Mouse (Mus musculus): ENCODE measurements around the gene Agtpbp1. TPM values are rescaled to one million over a fixed set of nuclear protein-coding genes. Genes with fewer than 3 reads are reported as not detected.
"Not testable (repeated sequence)": the region's sequence is repeated elsewhere in the genome, so short reads cannot be mapped to it uniquely, and the experiment has no call there.

Gene Agtpbp1
- polyA plus RNA-seq, 1 experiment: 5.1 TPM

DNA sequence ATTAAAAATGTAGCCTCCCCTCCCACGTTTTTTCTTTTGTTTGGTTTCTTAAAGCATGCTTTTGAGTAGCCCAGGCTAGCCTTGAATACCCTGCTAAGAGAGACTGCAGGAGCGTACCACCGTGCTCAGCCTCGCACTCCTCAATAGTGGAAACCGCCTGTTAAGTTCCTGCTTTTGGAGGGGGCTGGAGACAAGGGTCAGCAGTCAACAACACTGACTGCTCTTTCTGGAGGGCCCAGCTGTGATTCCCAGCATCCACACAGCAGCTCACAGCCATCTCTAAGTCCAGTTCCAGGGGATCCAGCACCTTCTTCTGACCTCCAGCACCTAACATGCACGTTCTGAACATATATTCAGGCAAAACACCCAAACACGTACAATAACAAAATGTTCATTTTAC, 99.6 kb downstream of the Agtpbp1 start:
- Histone ChIP-seq H3K27me3 (ENCODE audit: control insufficient read depth, insufficient read depth, low read length) (no peaks in the 10 kb centered on the region), H3K4me1 (ENCODE audit: control insufficient read depth, insufficient read depth, insufficient read length) (no peaks in the 10 kb centered on the region), H3K4me3 (ENCODE audit: extremely low read depth, insufficient read depth, insufficient read length) (no peak overlapping the region), H3K36me3 (ENCODE audit: control insufficient read depth, insufficient read depth, low read length) (peaks cover 2% of the 10 kb centered on the region; the same call in 1 of the 2 replicates), H3K27ac (ENCODE audit: insufficient read depth, low read length) (no peak overlapping the region)
- no peak for TF ChIP-seq POLR2A (IDR thresholded peaks at IDR 0.05; ENCODE audit: low read depth, low read length)
- TF ChIP-seq CTCF (IDR thresholded peaks at IDR 0.05; ENCODE audit: extremely low read depth, insufficient read depth, insufficient read length, insufficient replicate concordance): no peak
- 94% methylated on average over 7 of the region's 7 CpGs for WGBS
- no peak for DNase-seq (ENCODE audit: low read depth in 1 of 2, low spot score in 2 of 2)

- Histone ChIP-seq H3K36me3 (ENCODE audit: control insufficient read depth, insufficient read depth, low read length) (peaks cover 7% of the 10 kb centered on the region), H3K27ac (ENCODE audit: insufficient read depth, low read length) (no peak overlapping the region), H3K4me1 (ENCODE audit: control insufficient read depth, insufficient read depth, insufficient read length) (no peaks in the 10 kb centered on the region), H3K27me3 (ENCODE audit: control insufficient read depth, insufficient read depth, low read length) (no peaks in the 10 kb centered on the region), H3K4me3 (ENCODE audit: extremely low read depth, insufficient read depth, insufficient read length) (no peak overlapping the region)
- no peak for TF ChIP-seq CTCF (IDR thresholded peaks at IDR 0.05; ENCODE audit: extremely low read depth, insufficient read depth, insufficient read length, insufficient replicate concordance)
- no peak for TF ChIP-seq POLR2A (IDR thresholded peaks at IDR 0.05; ENCODE audit: low read depth, low read length)
- no peak for DNase-seq (ENCODE audit: low read depth in 1 of 2, low spot score in 2 of 2)
- WGBS: 98% methylated on average over 4 of the region's 4 CpGs
Measured at GRCm38 (mm10) chr13:59481484-59481855, 103.6 kb downstream of the Agtpbp1 start.

DNA sequence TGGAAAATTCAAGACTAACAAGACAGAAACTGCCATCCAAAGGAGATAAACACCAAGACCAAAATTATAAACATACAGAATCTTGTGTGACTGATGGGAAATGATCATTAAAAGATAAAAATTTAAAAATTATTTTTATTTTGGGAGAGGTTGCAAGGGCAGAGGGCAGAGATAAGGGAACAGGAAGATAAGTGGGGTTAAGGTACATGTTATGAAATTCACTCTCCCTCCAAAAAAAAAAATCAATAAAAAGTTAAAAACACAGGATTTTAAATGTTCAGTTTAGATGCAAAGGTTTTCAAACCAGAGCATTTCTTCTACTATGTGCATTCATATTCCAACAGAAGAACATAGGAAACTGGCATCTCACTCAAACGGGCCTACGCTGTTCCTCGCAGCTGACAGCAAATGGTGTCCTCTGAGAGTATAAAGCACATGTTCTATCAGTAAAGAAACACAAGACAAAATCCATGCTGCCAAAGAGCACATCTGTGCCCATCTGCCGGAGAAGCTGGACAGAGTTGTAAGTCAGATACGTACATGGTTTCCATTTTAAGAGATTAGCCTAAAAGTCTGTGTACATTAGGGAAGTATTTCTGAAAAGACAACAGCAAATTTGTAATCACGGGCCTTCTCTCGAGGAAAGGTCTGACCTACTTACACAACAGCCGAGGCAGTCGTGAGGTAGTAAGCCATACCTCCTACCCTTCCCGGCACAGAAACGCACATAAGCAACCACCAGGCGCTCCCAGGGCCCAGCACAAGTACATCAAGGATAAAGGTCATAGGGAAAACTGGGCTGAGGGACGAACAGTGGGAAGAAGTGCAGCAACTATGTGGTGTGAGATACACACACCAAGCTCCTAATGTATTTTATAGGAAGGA, 104.2 kb downstream of the Agtpbp1 start:
- H3K4me1 ChIP-seq (ENCODE audit: control insufficient read depth, insufficient read depth, insufficient read length): no peaks in the 10 kb centered on the region
- no peak overlapping the region for H3K4me3 ChIP-seq (ENCODE audit: extremely low read depth, insufficient read depth, insufficient read length)
- H3K27me3 ChIP-seq (ENCODE audit: control insufficient read depth, insufficient read depth, low read length): no peaks in the 10 kb centered on the region
- TF ChIP-seq POLR2A (IDR thresholded peaks at IDR 0.05; ENCODE audit: low read depth, low read length) (no peak), CTCF (IDR thresholded peaks at IDR 0.05; ENCODE audit: extremely low read depth, insufficient read depth, insufficient read length, insufficient replicate concordance) (no peak)
- DNase-seq (ENCODE audit: low read depth in 1 of 2, low spot score in 2 of 2): no peak
- WGBS: 93% methylated on average over 13 of the region's 13 CpGs
- no peak overlapping the region for H3K27ac ChIP-seq (ENCODE audit: insufficient read depth, low read length)
- peaks cover 7% of the 10 kb centered on the region for H3K36me3 ChIP-seq (ENCODE audit: control insufficient read depth, insufficient read depth, low read length)

- not testable (repeated sequence) for H3K4me1 ChIP-seq (ENCODE audit: control insufficient read depth, insufficient read depth, insufficient read length); H3K27ac ChIP-seq (ENCODE audit: insufficient read depth, low read length); DNase-seq (ENCODE audit: low read depth in 1 of 2, low spot score in 2 of 2); H3K4me3 ChIP-seq (ENCODE audit: extremely low read depth, insufficient read depth, insufficient read length); H3K27me3 ChIP-seq (ENCODE audit: control insufficient read depth, insufficient read depth, low read length)
- peaks cover 14% of the 10 kb centered on the region for H3K36me3 ChIP-seq (ENCODE audit: control insufficient read depth, insufficient read depth, low read length)
- WGBS: 94% methylated on average over 7 of the region's 7 CpGs
Measured at GRCm38 (mm10) chr13:59477928-59478327, 107.1 kb downstream of the Agtpbp1 start.

DNA sequence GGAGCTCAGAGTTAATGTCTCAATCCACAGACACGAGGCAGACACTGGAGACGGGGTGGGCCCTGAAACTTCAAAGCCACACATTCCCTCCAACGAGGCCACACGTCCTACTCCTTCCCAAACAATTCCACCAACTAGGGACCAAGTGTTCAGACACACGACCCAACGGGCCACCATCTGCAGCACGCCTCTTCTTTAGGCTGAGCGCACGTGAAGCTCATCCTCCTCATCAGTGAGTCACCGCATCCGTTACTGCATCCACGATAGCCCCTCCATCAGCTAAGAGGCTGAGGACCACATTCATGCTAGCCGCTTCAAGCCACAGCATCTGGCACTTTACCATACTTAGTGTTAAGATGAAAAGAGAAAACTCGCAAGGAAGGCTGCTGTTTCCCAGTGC, 107.6 kb downstream of the Agtpbp1 start:
- no peak for DNase-seq (ENCODE audit: low read depth in 1 of 2, low spot score in 2 of 2)
- Histone ChIP-seq H3K36me3 (ENCODE audit: control insufficient read depth, insufficient read depth, low read length) (peaks cover 14% of the 10 kb centered on the region), H3K4me3 (ENCODE audit: extremely low read depth, insufficient read depth, insufficient read length) (no peak overlapping the region), H3K27ac (ENCODE audit: insufficient read depth, low read length) (no peak overlapping the region), H3K4me1 (ENCODE audit: control insufficient read depth, insufficient read depth, insufficient read length) (no peaks in the 10 kb centered on the region), H3K27me3 (ENCODE audit: control insufficient read depth, insufficient read depth, low read length) (no peaks in the 10 kb centered on the region)
- TF ChIP-seq CTCF (IDR thresholded peaks at IDR 0.05; ENCODE audit: extremely low read depth, insufficient read depth, insufficient read length, insufficient replicate concordance) (no peak), POLR2A (IDR thresholded peaks at IDR 0.05; ENCODE audit: low read depth, low read length) (no peak)
- 94% methylated on average over 14 of the region's 14 CpGs for WGBS

DNA sequence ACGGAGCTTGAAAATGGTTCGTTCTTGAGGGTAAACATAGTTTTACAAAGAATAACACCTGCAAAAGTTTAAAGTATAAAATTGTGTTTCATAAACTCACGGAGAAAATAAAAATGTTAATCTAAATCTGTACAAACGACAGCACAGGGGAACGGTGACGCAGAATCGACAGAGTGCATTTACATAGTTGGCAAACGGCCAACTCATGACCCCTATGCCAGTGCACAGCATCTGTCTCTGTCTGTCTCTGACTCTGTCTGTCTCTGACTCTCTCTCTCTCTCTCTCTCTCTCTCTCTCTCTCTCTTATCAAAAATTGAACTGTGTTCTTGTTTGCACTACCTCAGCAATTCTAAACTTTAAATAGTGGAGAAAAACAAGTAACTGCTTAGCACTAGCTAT, 110.1 kb downstream of the Agtpbp1 start:
- Histone ChIP-seq H3K4me3 (ENCODE audit: extremely low read depth, insufficient read depth, insufficient read length) (no peak overlapping the region), H3K27me3 (ENCODE audit: control insufficient read depth, insufficient read depth, low read length) (no peaks in the 10 kb centered on the region), H3K36me3 (ENCODE audit: control insufficient read depth, insufficient read depth, low read length) (peaks cover 14% of the 10 kb centered on the region), H3K4me1 (ENCODE audit: control insufficient read depth, insufficient read depth, insufficient read length) (no peaks in the 10 kb centered on the region), H3K27ac (ENCODE audit: insufficient read depth, low read length) (no peak overlapping the region)
- WGBS: 80% methylated on average over 8 of the region's 8 CpGs
- no peak for DNase-seq (ENCODE audit: low read depth in 1 of 2, low spot score in 2 of 2)
- TF ChIP-seq POLR2A (IDR thresholded peaks at IDR 0.05; ENCODE audit: low read depth, low read length) (no peak), CTCF (IDR thresholded peaks at IDR 0.05; ENCODE audit: extremely low read depth, insufficient read depth, insufficient read length, insufficient replicate concordance) (no peak)

DNA sequence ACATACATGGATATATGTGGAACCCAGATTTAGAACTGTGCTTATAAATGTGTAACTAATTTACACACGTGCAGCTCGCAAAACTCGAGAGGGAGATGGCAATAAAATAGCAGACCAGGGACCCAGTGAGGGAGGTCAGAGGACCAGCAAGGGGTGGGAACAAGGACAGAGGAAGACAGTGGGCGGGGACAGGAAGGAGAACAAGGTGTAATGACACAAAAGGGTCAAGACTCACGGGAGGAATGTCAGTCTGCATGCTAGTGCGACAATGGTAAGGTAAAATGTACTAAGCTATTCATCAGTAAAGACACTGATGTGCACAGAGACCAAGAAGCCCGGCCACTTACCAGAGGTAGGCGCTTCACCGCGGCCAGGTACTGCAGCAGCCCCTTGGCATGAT, 111.7 kb downstream of the Agtpbp1 start:
- no peak for TF ChIP-seq POLR2A (IDR thresholded peaks at IDR 0.05; ENCODE audit: low read depth, low read length)
- no peak for TF ChIP-seq CTCF (IDR thresholded peaks at IDR 0.05; ENCODE audit: extremely low read depth, insufficient read depth, insufficient read length, insufficient replicate concordance)
- Histone ChIP-seq H3K4me1 (ENCODE audit: control insufficient read depth, insufficient read depth, insufficient read length) (no peaks in the 10 kb centered on the region), H3K36me3 (ENCODE audit: control insufficient read depth, insufficient read depth, low read length) (peaks cover 12% of the 10 kb centered on the region), H3K27ac (ENCODE audit: insufficient read depth, low read length) (no peak overlapping the region), H3K4me3 (ENCODE audit: extremely low read depth, insufficient read depth, insufficient read length) (no peak overlapping the region), H3K27me3 (ENCODE audit: control insufficient read depth, insufficient read depth, low read length) (no peaks in the 10 kb centered on the region)
- no peak for DNase-seq (ENCODE audit: low read depth in 1 of 2, low spot score in 2 of 2)
- WGBS: 86% methylated on average over 10 of the region's 10 CpGs
